Mouse (Mus musculus): ENCODE data around the gene Zkscan2. TPM values are rescaled to one million over a fixed set of nuclear protein-coding genes. Genes with fewer than 3 reads are reported as not detected.

Gene Zkscan2
- 12.2 and 13.6 TPM in 2 replicates for polyA plus RNA-seq (2015; fragmentation: Nextera tagmentation; extraction: Ambion mirVana)

DNA sequence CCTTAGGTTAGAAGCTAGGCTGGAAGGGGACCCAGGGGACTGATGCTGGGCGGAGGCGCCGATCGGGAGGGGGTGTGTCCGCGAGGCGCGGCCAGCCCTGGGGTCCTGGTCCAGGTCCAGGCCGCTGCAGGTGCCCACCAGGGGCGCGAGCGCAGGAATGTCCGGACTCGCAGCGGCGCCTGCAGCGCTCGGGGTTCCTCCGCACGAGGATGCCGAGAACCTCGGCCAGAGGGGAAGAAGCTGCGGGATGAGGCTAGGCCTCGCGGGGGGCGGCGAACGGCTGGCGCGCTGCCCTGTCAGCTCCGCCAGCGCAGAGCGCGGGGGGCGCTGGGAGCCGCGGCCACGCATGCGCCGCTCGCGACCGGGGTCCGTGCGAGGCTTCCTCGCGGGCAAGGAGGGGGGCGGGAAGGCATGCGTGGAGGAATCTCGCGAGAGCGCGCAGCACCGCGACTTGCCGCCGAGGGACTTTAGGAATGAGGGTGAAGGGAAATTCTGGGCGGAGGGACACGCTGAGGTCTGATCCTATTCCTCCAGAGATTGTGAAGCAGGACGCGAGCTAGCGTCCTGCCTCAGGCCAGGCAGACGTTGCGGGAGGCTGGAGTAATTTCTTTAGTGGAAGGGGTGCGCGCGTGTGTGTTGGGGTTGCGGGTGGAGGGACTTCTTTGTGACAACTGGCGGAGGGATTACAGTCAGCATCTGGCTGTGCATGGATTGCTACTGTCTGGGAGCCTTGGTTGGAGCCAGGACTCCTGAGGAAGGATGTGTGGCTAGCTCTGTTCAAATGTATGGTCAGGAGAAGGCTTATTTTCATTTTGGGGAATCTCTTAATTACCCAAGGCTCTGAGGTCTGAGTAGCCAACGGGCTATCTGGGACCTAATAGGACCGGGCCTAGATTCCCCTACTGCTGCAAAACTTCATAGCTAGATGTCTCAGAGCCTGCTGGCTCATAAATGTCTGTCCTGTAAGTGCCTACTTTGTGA is at the start of gene Zkscan2:
Gene Zkscan2, minus strand, starts transcription at position 211 of the 981 bp plus-strand sequence.
- no peaks in the 10 kb centered on the region for H3K27me3 ChIP-seq
- 1% methylated on average over 64 of the region's 71 CpGs for WGBS
- peak; percentile 96 for ATAC-seq (ENCODE audit: low FRiP score)

DNA sequence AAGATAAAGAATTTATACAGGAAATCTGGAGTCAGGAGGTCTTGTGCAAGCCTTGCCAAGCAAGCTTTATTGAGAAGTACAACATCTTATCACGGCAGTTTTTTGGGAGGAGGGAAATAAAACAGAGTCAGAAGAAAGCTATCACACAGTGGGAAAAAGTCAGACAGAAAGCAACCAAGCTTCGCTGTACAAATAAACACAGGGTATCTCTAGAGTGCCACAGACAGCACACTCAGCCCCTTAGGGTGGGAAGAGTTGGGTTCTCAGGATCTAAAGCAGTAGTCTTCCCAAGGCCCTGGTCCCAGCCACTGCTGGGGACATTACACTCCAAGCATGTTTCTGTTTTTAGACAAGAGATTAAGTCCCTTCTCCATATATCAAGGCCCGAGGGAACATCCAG is 28.9 kb upstream of the Zkscan2 start:
- no peak overlapping the region for H3K4me3 ChIP-seq
- no peaks in the 10 kb centered on the region for H3K36me3 ChIP-seq
- H3K9me3 ChIP-seq = no peaks in the 10 kb centered on the region
- no peak overlapping the region for H3K9ac ChIP-seq
- no peak for ATAC-seq (ENCODE audit: low FRiP score)
- 89% methylated on average over 3 of the region's 3 CpGs for whole genome bisulfite sequencing
- H3K27ac ChIP-seq = no peak overlapping the region
- H3K4me2 ChIP-seq = no peak overlapping the region
- H3K4me1 ChIP-seq (replicated peaks) = peaks cover 10% of the 10 kb centered on the region
- no peaks in the 10 kb centered on the region for H3K27me3 ChIP-seq

More for the DNA sequence above, at the start of gene Zkscan2:
- Histone ChIP-seq H3K4me2 (peak within 1 kb of the TSS; percentile 90), H3K9me3 (no peaks in the 10 kb centered on the region), H3K36me3 (peaks cover 26% of the 10 kb centered on the region), H3K4me1 (replicated peaks) (peaks cover 40% of the 10 kb centered on the region), H3K9ac (peak within 1 kb of the TSS; percentile 91), H3K27ac (peak within 1 kb of the TSS; percentile 98), H3K4me3 (peak within 1 kb of the TSS; percentile 77)

DNA sequence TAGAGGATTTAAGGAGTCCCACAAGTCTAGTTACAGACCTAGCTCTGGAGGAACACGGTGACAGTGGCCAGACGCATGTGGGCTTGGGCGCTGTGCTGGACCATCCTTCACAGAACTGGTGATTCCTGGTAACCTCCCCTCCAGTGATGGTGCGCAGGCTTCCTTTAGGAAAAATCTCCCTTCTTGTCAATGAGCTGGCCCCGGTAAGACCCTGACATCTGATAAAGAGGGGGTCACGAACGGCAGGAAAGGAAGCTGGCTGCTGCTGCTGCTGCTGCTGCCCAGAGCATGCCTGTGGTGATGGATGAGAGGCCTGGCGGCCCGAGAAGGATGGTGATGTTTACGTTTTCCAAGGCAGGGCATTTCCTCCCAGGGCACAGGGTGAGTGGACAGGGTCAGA is 25.5 kb upstream of the Zkscan2 start:
- Histone ChIP-seq H3K4me2 (no peak overlapping the region), H3K27ac (no peak overlapping the region), H3K4me1 (replicated peaks) (peaks cover 10% of the 10 kb centered on the region), H3K9ac (peak overlapping the region; percentile 13; the same call in 1 of the 2 replicates), H3K27me3 (no peaks in the 10 kb centered on the region), H3K4me3 (no peak overlapping the region), H3K9me3 (no peaks in the 10 kb centered on the region), H3K36me3 (no peaks in the 10 kb centered on the region)
- 52% methylated on average over 10 of the region's 10 CpGs for WGBS
- ATAC-seq (ENCODE audit: low FRiP score) = 0 out of 2 replicates have a peak, but pooled peaks have one; percentile 39

DNA sequence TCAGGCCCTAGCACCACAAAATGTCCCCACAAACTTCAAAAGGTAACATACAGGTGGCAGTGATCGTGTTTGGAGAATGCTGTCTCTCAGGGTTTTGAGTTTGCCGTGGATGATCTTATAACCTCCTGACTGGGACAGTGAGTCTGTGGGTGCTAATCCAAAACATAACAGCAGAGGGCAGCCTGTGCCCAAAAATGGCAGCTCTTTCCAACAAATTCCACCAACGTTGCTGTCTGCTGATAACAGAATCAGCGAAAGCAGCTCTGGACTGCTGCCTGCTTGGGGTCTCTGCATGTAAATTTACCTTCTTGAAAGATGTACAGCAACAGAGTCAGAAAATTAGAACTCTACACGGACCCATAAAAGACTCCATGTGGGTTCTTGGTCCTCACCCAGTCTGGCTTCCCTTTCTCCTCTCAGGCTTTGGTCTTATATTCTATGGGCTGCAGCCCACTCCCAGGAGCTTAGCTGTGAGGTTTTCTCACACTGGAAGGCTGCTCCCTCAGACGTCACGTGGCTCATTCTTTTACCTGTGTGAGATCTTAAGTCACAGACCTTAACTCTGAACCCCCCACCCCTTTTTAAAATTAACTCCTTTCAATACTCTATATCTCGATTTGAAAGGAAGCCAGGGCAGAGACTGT is 24.1 kb upstream of the Zkscan2 start:
- Histone ChIP-seq H3K4me2 (0 out of 2 replicates have a peak overlapping the region, but pooled peaks have one; percentile 13), H3K36me3 (no peaks in the 10 kb centered on the region), H3K27ac (0 out of 2 replicates have a peak overlapping the region, but pooled peaks have one; percentile 23), H3K27me3 (no peaks in the 10 kb centered on the region), H3K4me3 (no peak overlapping the region), H3K9me3 (no peaks in the 10 kb centered on the region), H3K4me1 (replicated peaks) (peaks cover 10% of the 10 kb centered on the region), H3K9ac (peak overlapping the region; percentile 51; the same call in 1 of the 2 replicates)
- WGBS = 24% methylated on average over 8 of the region's 8 CpGs
- 0 out of 2 replicates have a peak, but pooled peaks have one; percentile 32 for ATAC-seq (ENCODE audit: low FRiP score)

DNA sequence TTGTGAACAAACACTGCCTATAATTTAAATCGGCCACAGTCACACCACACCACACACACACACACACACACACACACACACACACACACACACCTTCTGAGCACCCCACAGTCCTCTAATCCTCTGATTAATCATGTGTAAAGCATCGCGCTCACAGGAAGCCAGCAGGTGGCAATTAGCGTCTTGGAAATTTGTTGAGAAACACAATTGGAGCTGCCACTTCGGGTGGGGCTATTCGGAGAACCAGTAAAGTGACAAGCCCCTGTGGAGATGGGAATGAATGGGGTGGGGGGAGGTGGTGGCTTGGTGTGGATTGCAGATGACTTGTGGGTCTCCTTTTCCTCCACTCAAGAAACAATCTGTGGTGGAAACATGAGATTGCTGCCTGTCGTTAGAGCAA is 7.7 kb upstream of the Zkscan2 start:
- Histone ChIP-seq H3K9me3 (no peaks in the 10 kb centered on the region; the same call in 1 of the 2 replicates), H3K36me3 (0 out of 2 replicates have a peak, but pooled peaks cover 3% of the 10 kb centered on the region), H3K4me3 (no peak overlapping the region), H3K27ac (no peak overlapping the region), H3K9ac (no peak overlapping the region), H3K4me1 (replicated peaks) (no peaks in the 10 kb centered on the region), H3K27me3 (no peaks in the 10 kb centered on the region), H3K4me2 (no peak overlapping the region)
- no peak for ATAC-seq (ENCODE audit: low FRiP score)
- WGBS = 83% methylated on average over 7 of the region's 7 CpGs

DNA sequence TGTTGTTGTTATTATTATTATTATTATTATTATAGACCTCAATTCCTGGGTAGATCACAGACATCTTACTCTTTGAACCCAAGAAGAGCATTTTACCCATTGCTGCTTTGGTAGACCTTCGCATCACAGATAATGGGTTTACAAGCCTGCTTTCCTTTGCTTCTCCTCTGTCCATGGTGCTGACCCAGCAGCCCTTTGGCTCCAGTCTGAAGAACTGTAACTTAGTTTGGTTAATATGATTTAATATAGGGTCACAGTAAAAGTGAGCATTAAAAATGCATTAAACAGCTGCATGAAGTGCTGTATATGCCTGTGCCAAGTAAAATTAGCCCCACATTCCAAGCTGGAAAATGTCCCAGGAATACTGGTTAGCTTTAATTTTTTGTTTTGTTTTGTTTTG is 3.1 kb upstream of the Zkscan2 start:
- ATAC-seq (ENCODE audit: low FRiP score) = no peak
- no peak overlapping the region for H3K4me3 ChIP-seq
- no peak overlapping the region for H3K9ac ChIP-seq
- no peak overlapping the region for H3K27ac ChIP-seq
- WGBS = 55% methylated on average over 1 of the region's 1 CpGs
- peaks cover 26% of the 10 kb centered on the region for H3K4me1 ChIP-seq (replicated peaks)
- no peaks in the 10 kb centered on the region for H3K27me3 ChIP-seq
- no peaks in the 10 kb centered on the region; the same call in 1 of the 2 replicates for H3K9me3 ChIP-seq
- H3K4me2 ChIP-seq = no peak overlapping the region
- H3K36me3 ChIP-seq = 0 out of 2 replicates have a peak, but pooled peaks cover 3% of the 10 kb centered on the region

DNA sequence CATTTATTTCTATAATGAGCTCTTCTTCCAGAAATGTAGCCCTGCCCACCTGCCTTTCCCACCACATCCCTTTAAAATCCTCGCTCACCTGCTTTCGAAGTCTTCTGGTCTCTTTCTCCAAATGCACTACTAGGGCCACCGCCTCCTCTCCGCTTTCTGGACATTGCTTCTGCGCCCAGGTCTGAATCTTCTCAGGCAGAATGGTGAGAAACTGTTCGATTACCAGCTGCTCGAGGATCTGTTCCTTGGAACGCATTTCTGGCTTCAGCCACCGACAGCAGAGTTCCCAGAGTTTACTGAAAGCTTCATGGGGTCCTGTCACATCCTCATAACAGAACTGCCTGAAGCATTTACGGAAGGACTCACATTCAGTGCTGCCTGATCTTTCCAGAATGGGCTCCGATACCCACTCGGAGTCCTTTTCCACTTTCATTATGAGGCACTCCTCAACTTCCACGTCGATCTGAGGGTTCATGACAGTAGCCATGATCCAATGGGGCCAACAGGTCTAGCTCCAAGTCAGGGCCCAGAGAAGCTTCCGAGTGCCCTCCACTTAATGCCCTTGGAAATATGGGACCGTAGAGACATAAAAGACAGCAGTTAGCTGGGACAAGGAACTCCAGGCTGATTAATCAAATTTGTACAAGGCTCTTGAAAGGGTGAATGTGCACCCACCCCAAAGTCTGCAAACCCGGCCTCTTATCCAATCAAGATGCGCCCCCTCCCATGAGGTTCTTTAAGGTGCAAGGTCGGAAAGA is 589 bp downstream of the Zkscan2 start:
- H3K36me3 ChIP-seq = peaks cover 32% of the 10 kb centered on the region
- H3K4me3 ChIP-seq = peak overlapping the region; percentile 77
- peak overlapping the region; percentile 91 for H3K9ac ChIP-seq
- no peaks in the 10 kb centered on the region for H3K27me3 ChIP-seq
- H3K4me1 ChIP-seq (replicated peaks) = peaks cover 40% of the 10 kb centered on the region
- ATAC-seq (ENCODE audit: low FRiP score) = no peak; the same call in 1 of the 2 replicates
- no peaks in the 10 kb centered on the region for H3K9me3 ChIP-seq
- peak overlapping the region; percentile 98 for H3K27ac ChIP-seq
- 40% methylated on average over 19 of the region's 19 CpGs for WGBS
- peak overlapping the region; percentile 90 for H3K4me2 ChIP-seq

DNA sequence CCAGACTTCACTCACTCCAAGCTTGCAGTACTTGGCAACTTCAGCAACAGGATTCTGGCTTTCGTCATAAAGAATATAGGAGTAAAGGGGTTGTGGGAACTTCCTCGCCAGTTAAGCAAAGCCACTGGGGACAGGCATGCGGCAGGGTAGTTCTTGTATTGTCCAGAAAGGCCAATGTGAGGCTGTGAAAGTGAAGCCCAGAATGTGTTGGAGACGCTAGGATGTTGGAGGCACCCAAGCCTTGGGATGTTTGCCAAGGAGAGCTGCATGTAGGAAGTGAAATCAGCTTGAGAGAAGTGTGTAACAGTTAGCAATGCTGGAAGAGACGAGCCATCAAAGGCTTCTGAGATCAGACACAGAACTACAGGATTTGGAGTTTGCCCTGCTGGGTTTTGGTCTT is 12.5 kb downstream of the Zkscan2 start:
- H3K27me3 ChIP-seq = no peaks in the 10 kb centered on the region
- H3K36me3 ChIP-seq = peaks cover 60% of the 10 kb centered on the region

DNA sequence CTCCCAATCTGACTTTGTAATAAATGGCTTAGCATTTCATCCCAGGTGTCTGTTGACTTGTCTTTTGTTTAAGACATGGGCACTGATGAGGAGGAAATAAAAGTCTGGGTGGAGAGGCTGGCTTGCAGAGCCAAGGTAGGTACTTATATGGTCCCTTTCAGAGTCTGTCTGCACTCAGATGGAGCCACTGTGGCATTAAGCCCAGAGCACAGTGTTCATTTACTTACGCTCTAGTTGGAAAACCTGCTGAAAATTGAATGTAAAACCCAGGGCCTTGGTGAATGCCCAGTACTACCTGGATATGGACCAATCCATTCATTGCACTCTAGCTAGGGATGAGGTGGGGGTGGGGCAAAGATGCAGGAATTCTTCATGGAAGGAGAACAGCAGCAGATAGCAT is 32.3 kb downstream of the Zkscan2 start:
- Histone ChIP-seq H3K4me2 (no peak overlapping the region), H3K9me3 (no peaks in the 10 kb centered on the region), H3K27ac (no peak overlapping the region), H3K27me3 (no peaks in the 10 kb centered on the region), H3K36me3 (no peaks in the 10 kb centered on the region), H3K4me3 (no peak overlapping the region), H3K4me1 (replicated peaks) (no peaks in the 10 kb centered on the region), H3K9ac (no peak overlapping the region)
- WGBS = 96% methylated on average over 1 of the region's 1 CpGs
- no peak for ATAC-seq (ENCODE audit: low FRiP score)

More for the DNA sequence above, 12.5 kb downstream of the Zkscan2 start:
- no peaks in the 10 kb centered on the region for H3K9me3 ChIP-seq
- H3K9ac ChIP-seq = no peak overlapping the region
- ATAC-seq (ENCODE audit: low FRiP score) = no peak
- no peak overlapping the region for H3K4me3 ChIP-seq
- H3K4me1 ChIP-seq (replicated peaks) = no peaks in the 10 kb centered on the region
- H3K27ac ChIP-seq = no peak overlapping the region
- H3K4me2 ChIP-seq = no peak overlapping the region
- WGBS = 84% methylated on average over 5 of the region's 5 CpGs

DNA sequence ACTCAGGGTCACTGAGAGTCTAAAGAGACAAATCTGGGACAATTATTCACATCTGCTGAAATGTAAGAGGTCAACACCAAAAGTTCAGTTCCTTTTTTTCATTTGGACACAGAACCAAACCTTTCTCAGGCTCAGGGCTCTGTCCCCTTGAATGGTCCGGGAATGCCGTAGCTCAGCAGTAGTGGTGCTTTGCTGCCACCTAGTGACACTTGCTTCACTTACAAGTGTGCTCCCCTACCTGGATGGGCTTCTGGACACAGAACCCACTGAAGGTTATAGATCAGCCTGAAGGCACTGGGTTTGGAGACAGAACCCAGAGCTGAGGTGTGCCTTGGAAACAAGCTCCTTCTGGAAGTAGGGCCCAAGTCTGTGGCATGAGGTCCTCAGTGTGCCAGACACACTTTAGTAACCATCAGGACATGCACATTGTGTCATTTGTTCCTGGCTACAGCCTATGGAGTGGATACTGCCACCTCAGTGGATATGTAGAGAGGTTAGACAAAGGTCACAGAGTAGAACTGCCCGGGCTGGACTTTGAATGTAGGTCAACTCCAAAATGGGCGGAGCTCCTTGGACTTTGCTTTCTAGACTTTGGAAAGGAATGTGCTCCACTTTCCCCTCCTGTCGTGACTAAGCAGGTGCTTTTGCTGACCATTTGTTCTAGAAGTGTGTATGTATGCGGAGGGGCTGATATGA is 34.4 kb downstream of the Zkscan2 start:
- Histone ChIP-seq H3K4me2 (no peak overlapping the region), H3K4me3 (no peak overlapping the region), H3K4me1 (replicated peaks) (no peaks in the 10 kb centered on the region), H3K9ac (no peak overlapping the region), H3K9me3 (no peaks in the 10 kb centered on the region), H3K36me3 (no peaks in the 10 kb centered on the region), H3K27ac (no peak overlapping the region), H3K27me3 (no peaks in the 10 kb centered on the region)
- ATAC-seq (ENCODE audit: low FRiP score) = no peak
- 37% methylated on average over 6 of the region's 6 CpGs for whole genome bisulfite sequencing

DNA sequence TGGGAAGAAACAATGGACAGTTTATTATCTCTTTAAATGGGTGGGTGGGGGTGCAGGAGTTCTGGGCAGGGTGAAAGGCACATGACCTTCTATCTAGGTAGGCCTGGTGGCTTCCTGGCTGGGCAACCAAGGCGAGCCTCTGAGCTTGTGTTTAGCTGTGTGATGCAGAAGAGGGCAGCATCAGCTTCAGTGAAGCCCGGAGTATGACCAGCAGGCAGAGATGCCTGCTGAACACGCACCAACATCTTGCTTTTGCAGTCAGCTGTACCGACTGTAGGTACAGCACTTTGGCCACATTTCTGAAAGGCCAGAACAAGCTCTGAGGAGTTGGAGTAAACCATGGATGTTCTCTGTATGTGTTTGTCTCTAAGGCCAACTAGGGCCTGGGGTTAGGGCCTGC is 36.7 kb downstream of the Zkscan2 start:
- Histone ChIP-seq H3K4me2 (no peak overlapping the region), H3K27me3 (no peaks in the 10 kb centered on the region), H3K4me3 (no peak overlapping the region), H3K9me3 (no peaks in the 10 kb centered on the region), H3K9ac (no peak overlapping the region), H3K4me1 (replicated peaks) (no peaks in the 10 kb centered on the region), H3K27ac (no peak overlapping the region), H3K36me3 (no peaks in the 10 kb centered on the region)
- ATAC-seq (ENCODE audit: low FRiP score) = no peak
- 82% methylated on average over 4 of the region's 4 CpGs for WGBS

All from hindbrain, embryonic 13.5 days (tissue).